Mouse (Mus musculus): ENCODE data around the gene Cd3eap. TPM values are rescaled to one million over a fixed set of nuclear protein-coding genes. Genes with fewer than 3 reads are reported as not detected.

Cd3eap gene
- total RNA-seq, 1 experiment from 2014 or later: 7.3 TPM

GRCm38 (mm10) chr7:19365376-19365775 lies 6.1 kb upstream of the Cd3eap start:
- no peak for ATAC-seq (ENCODE audit: extremely low read depth, insufficient number of reproducible peaks, low FRiP score, poor library complexity, severe bottlenecking)

- ATAC-seq (ENCODE audit: extremely low read depth, insufficient number of reproducible peaks, low FRiP score, poor library complexity, severe bottlenecking): no peak; the same call in 1 of the 2 replicates
These were observed 4.6 kb upstream of the Cd3eap start for GRCm38 (mm10) chr7:19363881-19364280.

GRCm38 (mm10) chr7:19362276-19362675 lies 3.0 kb upstream of the Cd3eap start:
- ATAC-seq (ENCODE audit: extremely low read depth, insufficient number of reproducible peaks, low FRiP score, poor library complexity, severe bottlenecking): no peak

- ATAC-seq (ENCODE audit: extremely low read depth, insufficient number of reproducible peaks, low FRiP score, poor library complexity, severe bottlenecking): peak; percentile 37
These were observed 2.4 kb upstream of the Cd3eap start for GRCm38 (mm10) chr7:19361720-19362119.

- ATAC-seq (ENCODE audit: extremely low read depth, insufficient number of reproducible peaks, low FRiP score, poor library complexity, severe bottlenecking): peak; percentile 40
These were observed 1.7 kb upstream of the Cd3eap start for GRCm38 (mm10) chr7:19360944-19361343.

- 0 out of 2 replicates have a peak, but pooled peaks have one; percentile 17 for ATAC-seq (ENCODE audit: extremely low read depth, insufficient number of reproducible peaks, low FRiP score, poor library complexity, severe bottlenecking)
These were observed 784 bp upstream of the Cd3eap start for GRCm38 (mm10) chr7:19359892-19360641.

GRCm38 (mm10) chr7:19358634-19359033 lies 649 bp downstream of the Cd3eap start:
- no peak for ATAC-seq (ENCODE audit: extremely low read depth, insufficient number of reproducible peaks, low FRiP score, poor library complexity, severe bottlenecking)

- ATAC-seq (ENCODE audit: extremely low read depth, insufficient number of reproducible peaks, low FRiP score, poor library complexity, severe bottlenecking): no peak
These were observed 1.6 kb downstream of the Cd3eap start for GRCm38 (mm10) chr7:19357381-19358375.

GRCm38 (mm10) chr7:19356311-19356710 lies 3.0 kb downstream of the Cd3eap start:
- no peak for ATAC-seq (ENCODE audit: extremely low read depth, insufficient number of reproducible peaks, low FRiP score, poor library complexity, severe bottlenecking)

- ATAC-seq (ENCODE audit: extremely low read depth, insufficient number of reproducible peaks, low FRiP score, poor library complexity, severe bottlenecking): no peak
These were observed 4.3 kb downstream of the Cd3eap start for GRCm38 (mm10) chr7:19354991-19355390.

- ATAC-seq (ENCODE audit: extremely low read depth, insufficient number of reproducible peaks, low FRiP score, poor library complexity, severe bottlenecking): no peak
These were observed 9.1 kb downstream of the Cd3eap start for GRCm38 (mm10) chr7:19350221-19350620.

GRCm38 (mm10) chr7:19349188-19349915 lies 9.9 kb downstream of the Cd3eap start:
- no peak for ATAC-seq (ENCODE audit: extremely low read depth, insufficient number of reproducible peaks, low FRiP score, poor library complexity, severe bottlenecking)

- ATAC-seq (ENCODE audit: extremely low read depth, insufficient number of reproducible peaks, low FRiP score, poor library complexity, severe bottlenecking): peak; percentile 89
These were observed 14.3 kb downstream of the Cd3eap start for GRCm38 (mm10) chr7:19344938-19345471.

GRCm38 (mm10) chr7:19344237-19344847 lies 14.9 kb downstream of the Cd3eap start, which contains the start of gene Ercc1:
Gene Ercc1, plus strand, starts transcription at chr7:19344778.
- ATAC-seq (ENCODE audit: extremely low read depth, insufficient number of reproducible peaks, low FRiP score, poor library complexity, severe bottlenecking): no peak

- ATAC-seq (ENCODE audit: extremely low read depth, insufficient number of reproducible peaks, low FRiP score, poor library complexity, severe bottlenecking): peak; percentile 40; the same call in 1 of the 2 replicates
These were observed 16.0 kb downstream of the Cd3eap start for GRCm38 (mm10) chr7:19343210-19343808.

GRCm38 (mm10) chr7:19342481-19343027 lies 16.7 kb downstream of the Cd3eap start:
- no peak; the same call in 1 of the 2 replicates for ATAC-seq (ENCODE audit: extremely low read depth, insufficient number of reproducible peaks, low FRiP score, poor library complexity, severe bottlenecking)

GRCm38 (mm10) chr7:19341761-19342409 lies 17.4 kb downstream of the Cd3eap start:
- no peak for ATAC-seq (ENCODE audit: extremely low read depth, insufficient number of reproducible peaks, low FRiP score, poor library complexity, severe bottlenecking)

All from neutrophil, adult 5-6 weeks (primary cell).